Mouse (Mus musculus) limb, embryonic 10.5 days (tissue): ENCODE results near the gene Dpysl5. TPM values are rescaled to one million over a fixed set of nuclear protein-coding genes. Genes with fewer than 3 reads are reported as not detected.
"Not testable (repeated sequence)": the region's sequence is repeated elsewhere in the genome, so short reads cannot be mapped to it uniquely, and the experiment has no call there.

Experiments
- DNase-seq: peaks from one replicate; pipeline ENCODE4 v3.0.0-alpha.2; 2017; ENCODE audit warnings: low spot score
- H3K27ac ChIP-seq: fragments of 300-500 bp; sonication (generic); 2 replicates; pipeline ENCODE4 v1.5.1; 2016; ENCODE audit warnings: mild to moderate bottlenecking
- H3K27me3 ChIP-seq: fragments of 300-500 bp; sonication (generic); 2 replicates; pipeline ENCODE4 v1.6.1; 2016; ENCODE audit warnings: low read depth, mild to moderate bottlenecking; ENCODE audit not compliant: poor library complexity, severe bottlenecking
- H3K36me3 ChIP-seq: fragments of 300-500 bp; sonication (generic); 2 replicates; pipeline ENCODE4 v1.6.1; 2016; ENCODE audit warnings: mild to moderate bottlenecking, moderate library complexity
- H3K4me1 ChIP-seq: fragments of 300-500 bp; sonication (generic); 2 replicates; pipeline ENCODE4 v1.6.1; 2016
- H3K4me3 ChIP-seq: fragments of 300-500 bp; sonication (generic); 2 replicates; pipeline ENCODE4 v1.5.1; 2016; ENCODE audit warnings: mild to moderate bottlenecking, moderate library complexity
- H3K9me3 ChIP-seq: fragments of 300-500 bp; sonication (generic); replicated peaks from 2 replicates; pipeline ENCODE4 v1.6.1; 2016; ENCODE audit warnings: mild to moderate bottlenecking
- WGBS: fragments of 180-500 bp; shearing (Covaris S2); methylation state at CpG from one replicate; pipeline ENCODE4 v1.1.7; 2016; 5-methylcytosine and 5-hydroxymethylcytosine counted together
- polyA plus RNA-seq: library from polyadenylated mRNA; unstranded; fragments of >200 nt; fragmentation: Nextera tagmentation; extraction: Ambion mirVana; gene quantifications from 2 replicates; pipeline ENCODE4 v1.2.1, GENCODE M21; 2016

Dpysl5 gene
- polyA plus RNA-seq, 1 experiment from 2014 or later, result 4.9 TPM

- peaks cover 46% of the 10 kb centered on the region for H3K36me3 ChIP-seq
- no peaks in the 10 kb centered on the region for H3K27me3 ChIP-seq
- no peak overlapping the region for H3K4me3 ChIP-seq
- H3K9me3 ChIP-seq, result no peaks in the 10 kb centered on the region
- H3K4me1 ChIP-seq, result 0 out of 2 replicates have a peak, but pooled peaks cover 3% of the 10 kb centered on the region
- no peak for DNase-seq
- H3K27ac ChIP-seq, result no peak overlapping the region
- WGBS, result 96% methylated on average over 4 of the region's 4 CpGs
These were observed 32.6 kb upstream of the Dpysl5 start for GRCm38 (mm10) chr5:30678722-30679296.

GRCm38 (mm10) chr5:30679593-30679992 lies 31.8 kb upstream of the Dpysl5 start:
- Histone ChIP-seq H3K27me3 (no peaks in the 10 kb centered on the region), H3K9me3 (no peaks in the 10 kb centered on the region), H3K27ac (no peak overlapping the region), H3K36me3 (peaks cover 38% of the 10 kb centered on the region), H3K4me3 (no peak overlapping the region), H3K4me1 (0 out of 2 replicates have a peak, but pooled peaks cover 3% of the 10 kb centered on the region)
- 79% methylated on average over 5 of the region's 5 CpGs for WGBS
- DNase-seq, result no peak

- 88% methylated on average over 5 of the region's 5 CpGs for WGBS
- H3K4me1 ChIP-seq, result 0 out of 2 replicates have a peak, but pooled peaks cover 3% of the 10 kb centered on the region
- no peak for DNase-seq
- no peak overlapping the region for H3K27ac ChIP-seq
- H3K9me3 ChIP-seq, result no peaks in the 10 kb centered on the region
- peaks cover 14% of the 10 kb centered on the region for H3K36me3 ChIP-seq
- no peak overlapping the region for H3K4me3 ChIP-seq
- no peaks in the 10 kb centered on the region for H3K27me3 ChIP-seq
These were observed 29.4 kb upstream of the Dpysl5 start for GRCm38 (mm10) chr5:30681970-30682369.

- Histone ChIP-seq H3K9me3 (no peaks in the 10 kb centered on the region), H3K27ac (no peak overlapping the region), H3K4me3 (no peak overlapping the region), H3K27me3 (no peaks in the 10 kb centered on the region), H3K36me3 (peaks cover 4% of the 10 kb centered on the region; the same call in 1 of the 2 replicates), H3K4me1 (0 out of 2 replicates have a peak, but pooled peaks cover 3% of the 10 kb centered on the region)
- no peak for DNase-seq
These were observed 28.3 kb upstream of the Dpysl5 start for GRCm38 (mm10) chr5:30682967-30683600.

DNA sequence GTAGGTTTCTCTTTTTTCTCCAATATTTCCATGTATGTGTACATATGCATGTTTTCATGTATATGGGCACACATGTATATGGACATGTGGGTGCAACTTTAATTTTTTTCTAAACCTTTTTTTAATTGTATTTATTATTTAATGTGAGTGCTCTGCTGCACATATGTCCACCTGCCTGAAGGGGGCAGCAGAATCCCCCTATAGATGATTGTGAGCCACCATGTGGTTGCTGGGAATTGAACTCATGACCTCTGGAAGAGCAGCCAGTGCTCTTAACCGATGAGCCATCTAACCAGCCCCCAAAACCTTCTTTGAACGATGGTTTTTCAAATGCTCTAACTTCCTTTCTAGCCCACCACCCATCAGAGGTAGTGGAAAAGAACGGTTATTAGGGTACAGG lies 27.4 kb upstream of the Dpysl5 start:
- WGBS, result 72% methylated on average over 3 of the region's 3 CpGs
- Histone ChIP-seq H3K4me3 (no peak overlapping the region), H3K27ac (no peak overlapping the region), H3K36me3 (no peaks in the 10 kb centered on the region), H3K9me3 (no peaks in the 10 kb centered on the region), H3K4me1 (0 out of 2 replicates have a peak, but pooled peaks cover 3% of the 10 kb centered on the region), H3K27me3 (no peaks in the 10 kb centered on the region)
- DNase-seq, result no peak

DNA sequence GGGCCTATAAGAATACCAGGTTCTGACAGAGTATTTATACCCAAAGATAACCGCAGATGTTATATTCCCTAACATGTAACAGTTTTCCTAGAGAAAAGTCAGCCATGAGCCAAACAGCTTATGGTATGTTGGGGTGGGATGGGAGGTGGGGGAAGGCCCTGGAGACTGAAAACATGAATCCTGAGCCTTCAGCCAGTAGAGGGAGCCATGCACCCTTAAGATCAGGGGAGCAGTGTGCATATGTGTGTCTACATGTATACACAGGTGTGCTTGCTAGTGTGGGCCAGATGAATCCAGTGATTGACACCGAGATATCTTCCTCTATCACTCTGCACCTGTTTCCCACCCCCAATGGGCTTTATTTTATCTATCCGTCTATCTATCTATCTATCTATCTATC lies 24.6 kb upstream of the Dpysl5 start:
- H3K27ac ChIP-seq, result no peak overlapping the region
- no peaks in the 10 kb centered on the region for H3K9me3 ChIP-seq
- no peak for DNase-seq
- H3K27me3 ChIP-seq, result no peaks in the 10 kb centered on the region
- H3K4me1 ChIP-seq, result 0 out of 2 replicates have a peak, but pooled peaks cover 3% of the 10 kb centered on the region
- 70% methylated on average over 3 of the region's 3 CpGs for WGBS
- H3K4me3 ChIP-seq, result no peak overlapping the region
- H3K36me3 ChIP-seq, result no peaks in the 10 kb centered on the region

GRCm38 (mm10) chr5:30700361-30701000 lies 10.9 kb upstream of the Dpysl5 start:
- WGBS, result 80% methylated on average over 8 of the region's 8 CpGs
- H3K27ac ChIP-seq, result no peak overlapping the region
- no peaks in the 10 kb centered on the region for H3K36me3 ChIP-seq
- no peaks in the 10 kb centered on the region for H3K9me3 ChIP-seq
- no peak for DNase-seq
- no peak overlapping the region for H3K4me3 ChIP-seq
- H3K27me3 ChIP-seq, result 0 out of 2 replicates have a peak, but pooled peaks cover 4% of the 10 kb centered on the region
- 0 out of 2 replicates have a peak, but pooled peaks cover 4% of the 10 kb centered on the region for H3K4me1 ChIP-seq

DNA sequence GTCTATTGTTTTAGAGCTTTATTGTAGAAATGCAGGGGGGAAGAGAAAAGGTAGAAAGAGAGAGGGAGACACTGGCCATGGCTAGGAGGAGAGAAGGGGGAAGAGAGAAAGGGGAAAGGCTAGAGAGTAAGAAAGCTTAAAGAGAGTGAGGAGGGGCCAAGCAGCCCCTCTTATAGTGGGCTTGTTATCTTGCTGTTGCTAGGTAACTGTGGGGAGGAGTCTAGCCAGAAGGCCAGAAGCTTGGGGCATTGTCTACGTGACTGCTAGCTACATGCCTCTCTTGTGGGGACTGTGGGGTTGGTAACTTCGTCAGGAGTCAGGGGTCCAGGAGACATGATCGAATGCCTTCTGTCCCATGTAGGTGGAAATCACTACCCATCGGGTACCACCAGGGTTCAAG lies 10.0 kb upstream of the Dpysl5 start:
- H3K4me1 ChIP-seq, H3K36me3 ChIP-seq, H3K9me3 ChIP-seq, H3K27ac ChIP-seq, H3K27me3 ChIP-seq, DNase-seq, H3K4me3 ChIP-seq: not testable (repeated sequence)
- WGBS, result 54% methylated on average over 4 of the region's 4 CpGs

GRCm38 (mm10) chr5:30701866-30702265 lies 9.5 kb upstream of the Dpysl5 start:
- H3K36me3 ChIP-seq, result no peaks in the 10 kb centered on the region
- no peak overlapping the region for H3K27ac ChIP-seq
- DNase-seq, result no peak
- H3K9me3 ChIP-seq, result no peaks in the 10 kb centered on the region
- 0 out of 2 replicates have a peak, but pooled peaks cover 4% of the 10 kb centered on the region for H3K27me3 ChIP-seq
- WGBS, result 87% methylated on average over 3 of the region's 3 CpGs
- 0 out of 2 replicates have a peak, but pooled peaks cover 4% of the 10 kb centered on the region for H3K4me1 ChIP-seq
- no peak overlapping the region for H3K4me3 ChIP-seq

GRCm38 (mm10) chr5:30709744-30710383 lies 1.5 kb upstream of the Dpysl5 start:
- Histone ChIP-seq H3K36me3 (no peaks in the 10 kb centered on the region), H3K4me1 (peaks cover 32% of the 10 kb centered on the region), H3K9me3 (no peaks in the 10 kb centered on the region), H3K27ac (no peak overlapping the region), H3K27me3 (peaks cover 62% of the 10 kb centered on the region), H3K4me3 (no peak overlapping the region)
- peak; percentile 86 for DNase-seq
- 12% methylated on average over 13 of the region's 13 CpGs for WGBS

DNA sequence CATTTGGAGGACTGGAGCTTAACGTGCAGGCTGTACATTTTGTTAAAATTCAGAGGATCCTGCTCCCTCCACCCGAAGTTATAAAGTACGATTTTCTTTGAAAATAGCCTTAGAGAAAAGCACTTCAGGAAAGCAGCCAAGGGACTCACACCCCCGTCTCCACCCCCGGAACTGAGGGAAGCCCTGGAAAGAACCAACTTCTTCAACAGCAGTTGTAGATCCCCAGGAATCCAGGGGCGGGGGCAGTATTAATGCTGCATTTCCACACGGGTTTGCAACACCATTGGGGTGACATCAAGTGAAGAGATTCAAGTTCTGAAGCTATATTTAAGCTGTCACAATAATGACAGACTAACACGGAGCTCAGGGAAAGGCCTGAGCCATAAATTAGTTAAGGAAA lies 878 bp upstream of the Dpysl5 start:
- Histone ChIP-seq H3K9me3 (no peaks in the 10 kb centered on the region), H3K27ac (no peak overlapping the region), H3K27me3 (peaks cover 66% of the 10 kb centered on the region), H3K4me1 (peaks cover 32% of the 10 kb centered on the region), H3K4me3 (no peak overlapping the region), H3K36me3 (no peaks in the 10 kb centered on the region)
- DNase-seq, result no peak
- WGBS, result 31% methylated on average over 8 of the region's 8 CpGs

DNA sequence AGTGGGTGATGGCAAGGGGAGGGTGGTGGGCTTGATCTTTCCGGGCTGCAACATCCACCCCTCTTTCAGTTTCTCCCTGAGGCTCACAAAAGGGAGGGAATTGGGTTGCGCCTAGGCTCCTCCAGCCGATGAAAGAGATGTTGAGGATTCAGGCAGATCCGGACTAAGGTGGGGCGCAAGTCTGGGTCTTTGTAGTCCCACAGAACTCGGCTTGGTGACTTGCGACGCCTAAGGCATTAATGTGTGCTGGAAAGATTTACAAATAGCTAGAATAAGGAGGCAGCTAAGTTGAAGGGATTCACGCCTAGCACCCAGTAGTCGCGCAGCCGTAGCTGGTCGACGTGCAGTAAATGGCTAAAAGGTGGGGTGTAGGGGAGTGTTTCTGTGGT lies 632 bp downstream of the Dpysl5 start:
- Histone ChIP-seq H3K9me3 (no peaks in the 10 kb centered on the region), H3K27ac (peak overlapping the region; percentile 77), H3K4me3 (peak overlapping the region; percentile 65), H3K4me1 (peaks cover 32% of the 10 kb centered on the region), H3K36me3 (no peaks in the 10 kb centered on the region), H3K27me3 (peaks cover 73% of the 10 kb centered on the region)
- WGBS, result 0% methylated on average over 14 of the region's 14 CpGs
- DNase-seq, result no peak
